Mouse (Mus musculus): ENCODE results near the gene Prss36. TPM values are rescaled to one million over a fixed set of nuclear protein-coding genes. Genes with fewer than 3 reads are reported as not detected.

Gene Prss36
- total and polyA plus RNA-seq, 3 experiments: 1.7 to 5.1 TPM; not detected in 1

GRCm38 (mm10) chr7:127967004-127967921 lies 20.7 kb upstream of the Prss36 start, which contains the start of gene Fus:
Fus (plus strand) TSS chr7:127967457.
- Histone ChIP-seq H3K9me3 (replicated peaks; ENCODE audit: insufficient read depth, low read length) (no peaks in the 10 kb centered on the region), H3K27ac (ENCODE audit: control insufficient read depth, low read depth, low read length) (peak within 1 kb of the TSS; percentile 93), H3K4me3 (ENCODE audit: control insufficient read depth in 1 of 2, insufficient read depth in 1 of 2, low read depth in 2 of 2, low read length in 2 of 2) (peak within 1 kb of the TSS; percentile 81 to 97), H3K9ac (ENCODE audit: control insufficient read depth, low read depth, low read length, poor library complexity, severe bottlenecking) (peak within 1 kb of the TSS; percentile 99), H3K27me3 (ENCODE audit: control insufficient read depth in 1 of 2, insufficient read depth in 2 of 2, low read length in 2 of 2) (no peaks in the 10 kb centered on the region), H3K4me1 (ENCODE audit: control insufficient read depth in 1 of 2, insufficient read depth in 2 of 2, low read length in 2 of 2) (peaks cover 3 to 17% of the 10 kb centered on the region in 2 experiments), H3K79me2 (ENCODE audit: control insufficient read depth, insufficient read depth, low read length, poor library complexity) (peaks cover 40% of the 10 kb centered on the region), H3K36me3 (ENCODE audit: control insufficient read depth in 1 of 2, insufficient read depth in 2 of 2, low read length in 2 of 2) (peaks cover 14 to 32% of the 10 kb centered on the region in 2 experiments)
- DNase-seq (ENCODE audit: low read depth, low spot score): peak; percentile 96
- TF ChIP-seq BHLHE40 (IDR thresholded peaks at IDR 0.05; ENCODE audit: borderline replicate concordance, low read depth, low read length): no peak
- no peak for TF ChIP-seq GATA1 (IDR thresholded peaks at IDR 0.05; ENCODE audit: low read depth, low read length)
- TF ChIP-seq E2F4 (IDR thresholded peaks at IDR 0.05; ENCODE audit: borderline replicate concordance, low read depth, low read length): peak; percentile 85; the same call in 1 of the 2 replicates
- peak; percentile 91 for TF ChIP-seq SIN3A (IDR thresholded peaks at IDR 0.05; ENCODE audit: low read length)
- TF ChIP-seq MAFK (IDR thresholded peaks at IDR 0.05; ENCODE audit: borderline replicate concordance, low read depth, low read length): no peak
- TF ChIP-seq NELFE (IDR thresholded peaks at IDR 0.05; ENCODE audit: low read depth, low read length): peak; percentile 100
- TF ChIP-seq GABPA (IDR thresholded peaks at IDR 0.05; ENCODE audit: low read depth, low read length): no peak
- no peak for TF ChIP-seq CHD2 (IDR thresholded peaks at IDR 0.05; ENCODE audit: low read length)
- TF ChIP-seq CHD1 (IDR thresholded peaks at IDR 0.05; ENCODE audit: low read depth, low read length): peak; percentile 100
- TF ChIP-seq POLR2AphosphoS5 (IDR thresholded peaks at IDR 0.05; ENCODE audit: borderline replicate concordance, low read depth, low read length): peak; percentile 98
- peak; percentile 81 for TF ChIP-seq HCFC1 (IDR thresholded peaks at IDR 0.05; ENCODE audit: low read depth, low read length)
- peak; percentile 71 for TF ChIP-seq ELF1 (IDR thresholded peaks at IDR 0.05; ENCODE audit: low read depth, low read length)
- TF ChIP-seq TCF12 (IDR thresholded peaks at IDR 0.05; ENCODE audit: low read depth, low read length): peak; percentile 70
- peak; percentile 90; the same call in 1 of the 2 replicates for TF ChIP-seq MYC (IDR thresholded peaks at IDR 0.05; ENCODE audit: low read depth, low read length)
- peak; percentile 89 for TF ChIP-seq MAX (IDR thresholded peaks at IDR 0.05; ENCODE audit: low read length)
- no peak; the same call in 1 of the 2 replicates for TF ChIP-seq ETS1 (IDR thresholded peaks at IDR 0.05; ENCODE audit: low read depth, low read length)
- no peak; the same call in 1 of the 2 replicates for TF ChIP-seq KAT2A (conservative IDR thresholded peaks at IDR 0.05; ENCODE audit: low read depth, low read length)
- peak; percentile 97 to 100 for TF ChIP-seq POLR2A (IDR thresholded peaks at IDR 0.05; ENCODE audit: control insufficient read depth in 1 of 2, insufficient read depth in 1 of 2, low read depth in 1 of 2, low read length in 2 of 2, poor library complexity in 1 of 2)
- no peak for TF ChIP-seq ZNF384 (IDR thresholded peaks at IDR 0.05; ENCODE audit: low read depth, low read length)
- no peak for TF ChIP-seq CTCF (IDR thresholded peaks at IDR 0.05 in 2 of 3, conservative IDR thresholded peaks at IDR 0.05 in 1 of 3; ENCODE audit: control insufficient read depth in 1 of 3, insufficient read depth in 1 of 3, low read depth in 2 of 3, low read length in 3 of 3, poor library complexity in 1 of 3, severe bottlenecking in 1 of 3)
- TF ChIP-seq EP300 (IDR thresholded peaks at IDR 0.05; ENCODE audit: low read depth in 1 of 2, low read length in 2 of 2): no peak
- TF ChIP-seq MXI1 (IDR thresholded peaks at IDR 0.05; ENCODE audit: low read depth, low read length): peak; percentile 91
- TF ChIP-seq USF1 (IDR thresholded peaks at IDR 0.05; ENCODE audit: low read depth, low read length): no peak
- no peak for TF ChIP-seq TAL1 (IDR thresholded peaks at IDR 0.05; ENCODE audit: low read length)
- TF ChIP-seq ZMIZ1 (IDR thresholded peaks at IDR 0.05; ENCODE audit: low read depth, low read length): peak; percentile 99
- no peak for TF ChIP-seq USF2 (IDR thresholded peaks at IDR 0.05; ENCODE audit: borderline replicate concordance in 1 of 2, insufficient read depth in 1 of 2, low read depth in 1 of 2, low read length in 2 of 2)
- TF ChIP-seq ZKSCAN1 (IDR thresholded peaks at IDR 0.05; ENCODE audit: low read depth, low read length): no peak
- no peak for TF ChIP-seq RAD21 (IDR thresholded peaks at IDR 0.05; ENCODE audit: low read depth, low read length)
- TF ChIP-seq SMC3 (IDR thresholded peaks at IDR 0.05; ENCODE audit: low read depth, low read length): no peak
- peak; percentile 100 for TF ChIP-seq POLR2AphosphoS2 (IDR thresholded peaks at IDR 0.05; ENCODE audit: low read length)
- TF ChIP-seq TBP (IDR thresholded peaks at IDR 0.05; ENCODE audit: low read depth, low read length): peak; percentile 96
- TF ChIP-seq JUND (IDR thresholded peaks at IDR 0.05; ENCODE audit: low read depth, low read length): no peak
- TF ChIP-seq ZC3H11A (IDR thresholded peaks at IDR 0.05; ENCODE audit: low read depth, low read length): no peak
- no peak for TF ChIP-seq MYB (IDR thresholded peaks at IDR 0.05; ENCODE audit: low read depth, low read length)
- TF ChIP-seq RCOR1 (IDR thresholded peaks at IDR 0.05; ENCODE audit: low read depth, low read length): 0 out of 2 replicates have a peak, but pooled peaks have one; percentile 12
- no peak; the same call in 1 of the 2 replicates for TF ChIP-seq MEF2A (IDR thresholded peaks at IDR 0.05; ENCODE audit: extremely low read depth, insufficient replicate concordance, low read depth, low read length, poor library complexity, severe bottlenecking)

Data from MEL (cell line).